Mouse (Mus musculus): ENCODE data around the gene Gstt4.

The Gstt4 gene

GRCm38 (mm10) chr10:75837248-75837759 is 15.0 kb upstream of the Gstt4 start, which contains the start of gene Gstt2:
TSS of gene Gstt2 (minus strand) at chr10:75837424.
- CTCF ChIA-PET, result interaction anchor here (0.7 kb wide), 1 partner anchor 233 kb away, joined by 3 read pairs; no protein-coding TSS in a partner anchor

GRCm38 (mm10) chr10:75835761-75836531 is 13.6 kb upstream of the Gstt4 start:
- CTCF ChIA-PET, result interaction anchor here (0.6 to 1.0 kb wide), 3 partner anchors 52 to 106 kb away, joined by 4 to 10 read pairs (median 4); no protein-coding TSS in a partner anchor

- CTCF ChIA-PET, result interaction anchor here (1.0 kb wide), 1 partner anchor 51 kb away, joined by 4 read pairs; no protein-coding TSS in a partner anchor
Measured at GRCm38 (mm10) chr10:75835307-75835706, 13.0 kb upstream of the Gstt4 start.

GRCm38 (mm10) chr10:75834721-75835120 is 12.4 kb upstream of the Gstt4 start:
- CTCF ChIA-PET, result interaction anchor here (0.7 kb wide), 3 partner anchors 23 to 234 kb away, joined by 3 to 25 read pairs (median 4); no protein-coding TSS in a partner anchor

- CTCF ChIA-PET, result interaction anchor here (0.7 kb wide), 3 partner anchors 24 to 233 kb away, joined by 3 to 25 read pairs (median 4); no protein-coding TSS in a partner anchor
Measured at GRCm38 (mm10) chr10:75834250-75834649, 11.9 kb upstream of the Gstt4 start.

GRCm38 (mm10) chr10:75833456-75834080 is 11.2 kb upstream of the Gstt4 start:
- CTCF ChIA-PET, result interaction anchor here (0.7 kb wide), 1 partner anchor 764 kb away, joined by 3 read pairs; no protein-coding TSS in a partner anchor

- CTCF ChIA-PET, result interaction anchor here (0.6 to 0.7 kb wide), 3 partner anchors 12 to 763 kb away, joined by 3 to 12 read pairs (median 4); no protein-coding TSS in a partner anchor
Measured at GRCm38 (mm10) chr10:75832272-75832895, 10.0 kb upstream of the Gstt4 start.

GRCm38 (mm10) chr10:75830275-75830670 is 7.9 kb upstream of the Gstt4 start:
- CTCF ChIA-PET, result interaction anchor here (0.7 kb wide), 1 partner anchor 63 kb away, joined by 6 read pairs; no protein-coding TSS in a partner anchor

- CTCF ChIA-PET, result interaction anchor here (0.6 to 1.1 kb wide), 4 partner anchors 57 to 121 kb away, joined by 3 to 8 read pairs (median 4); partner anchors contain the start of gene Ddt
Measured at GRCm38 (mm10) chr10:75829529-75830274, 7.4 kb upstream of the Gstt4 start.

GRCm38 (mm10) chr10:75828500-75828931 is 6.2 kb upstream of the Gstt4 start:
- CTCF ChIA-PET, result interaction anchor here (1.1 kb wide), 1 partner anchor 85 kb away, joined by 3 read pairs; no protein-coding TSS in a partner anchor

GRCm38 (mm10) chr10:75827668-75828360 is 5.5 kb upstream of the Gstt4 start:
- CTCF ChIA-PET, result no interaction called here

- CTCF ChIA-PET, result no interaction called here
Measured at GRCm38 (mm10) chr10:75824530-75824929, 2.2 kb upstream of the Gstt4 start.

GRCm38 (mm10) chr10:75823782-75824181 is 1.4 kb upstream of the Gstt4 start:
- CTCF ChIA-PET, result interaction anchor here (0.6 to 0.7 kb wide), 2 partner anchors 176 to 1720 kb away, joined by 4 to 5 read pairs; no protein-coding TSS in a partner anchor

- CTCF ChIA-PET, result interaction anchor here (0.7 kb wide), 1 partner anchor 408 kb away, joined by 5 read pairs; no protein-coding TSS in a partner anchor
Measured at GRCm38 (mm10) chr10:75819882-75820281, 2.5 kb downstream of the Gstt4 start.

GRCm38 (mm10) chr10:75818641-75819040 is 3.7 kb downstream of the Gstt4 start:
- CTCF ChIA-PET, result no interaction called here

- CTCF ChIA-PET, result no interaction called here
Measured at GRCm38 (mm10) chr10:75804217-75804616, 18.1 kb downstream of the Gstt4 start.

GRCm38 (mm10) chr10:75798176-75798696 is 24.1 kb downstream of the Gstt4 start, which contains the start of gene Gstt1:
TSS of gene Gstt1 (minus strand) at chr10:75798584.
- CTCF ChIA-PET, result interaction anchor here (0.7 kb wide), 1 partner anchor 597 kb away, joined by 3 read pairs; no protein-coding TSS in a partner anchor

GRCm38 (mm10) chr10:75797619-75798175 is 24.6 kb downstream of the Gstt4 start:
- CTCF ChIA-PET, result interaction anchor here (0.7 kb wide), 1 partner anchor 597 kb away, joined by 3 read pairs; no protein-coding TSS in a partner anchor

Measured in spleen, embryonic (tissue).